Mouse (Mus musculus) cerebellum, adult 18-20 months (tissue): ENCODE data around the gene Galnt17.

Experiments
- DNase-seq, 2 experiments: peaks; one replicate each; pipeline ENCODE4 v3.0.0; 2021

Galnt17 gene

GRCm38 (mm10) chr5:131119896-131120295 lies 188.4 kb downstream of the Galnt17 start:
- DNase-seq, result peak; percentile 24 to 41

- DNase-seq, result peak; percentile 14 to 25
Observed at GRCm38 (mm10) chr5:131117391-131118040, 190.8 kb downstream of the Galnt17 start.

DNA sequence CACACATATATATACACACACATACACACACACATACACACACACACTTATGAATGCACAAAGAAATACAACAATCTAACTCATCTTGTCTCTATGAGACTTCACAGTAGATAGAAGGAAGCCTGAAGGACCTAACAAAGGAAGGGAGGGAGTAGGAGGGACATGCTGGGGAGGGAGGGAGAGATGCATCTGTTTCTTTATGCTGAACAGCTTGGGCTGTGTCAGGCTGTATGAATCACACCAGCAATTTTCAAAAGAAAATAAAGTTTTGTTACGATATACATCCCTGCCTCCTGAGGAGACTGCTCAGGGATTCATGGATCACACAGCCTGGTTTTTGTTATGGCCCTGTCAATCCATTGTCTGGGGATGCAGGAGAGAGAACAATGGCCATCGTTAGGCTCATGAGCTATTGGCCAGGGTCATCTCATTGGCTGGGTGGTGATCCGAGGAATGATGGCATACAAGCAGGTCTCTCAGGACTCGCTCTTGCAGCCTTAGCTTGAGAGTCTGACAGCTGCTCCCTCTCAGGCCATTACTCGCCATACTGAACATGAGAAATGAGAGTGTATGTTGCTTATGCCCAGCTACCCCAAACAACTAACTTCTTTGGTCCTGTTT lies 194.3 kb downstream of the Galnt17 start:
- DNase-seq, result no peak

DNA sequence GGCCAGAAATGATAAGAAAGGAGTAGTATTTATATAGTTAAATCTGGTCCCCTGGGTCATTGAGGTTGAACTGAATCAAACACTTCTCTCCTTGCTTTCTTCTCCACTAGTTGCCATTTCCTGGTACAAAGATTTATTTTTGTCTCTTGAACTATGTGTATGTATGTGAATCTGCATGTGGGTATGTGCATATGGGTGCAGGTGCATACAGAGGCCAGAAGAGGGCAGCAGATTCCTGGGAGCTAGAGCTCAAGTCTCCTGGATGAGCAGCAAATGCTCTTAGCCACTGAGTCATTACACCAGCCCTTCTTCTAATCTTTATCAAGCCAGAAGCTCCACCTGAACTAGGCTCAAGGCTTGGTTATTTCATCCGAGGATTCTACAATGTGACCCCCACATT lies 201.1 kb downstream of the Galnt17 start:
- no peak for DNase-seq

- no peak for DNase-seq
Observed at GRCm38 (mm10) chr5:131096824-131097223, 211.5 kb downstream of the Galnt17 start.

DNA sequence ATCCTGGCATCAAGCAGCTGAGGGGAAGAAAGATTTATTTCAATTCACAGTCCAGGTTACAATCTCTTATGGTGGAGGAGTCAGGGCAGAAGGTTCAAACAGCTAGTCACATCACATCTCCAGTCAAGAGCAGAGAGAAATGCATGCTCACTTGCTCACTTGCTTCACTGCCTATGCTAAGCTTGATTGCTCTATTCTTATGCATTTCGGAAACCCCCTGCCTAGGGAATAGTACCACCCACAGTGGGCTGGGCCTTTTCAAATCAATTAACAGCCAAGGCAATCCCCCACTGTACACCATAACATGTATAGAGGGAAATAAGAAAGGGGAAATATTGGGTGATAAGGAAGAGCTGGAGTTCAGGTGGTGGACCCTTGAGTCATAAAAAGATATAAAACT lies 212.7 kb downstream of the Galnt17 start:
- no peak for DNase-seq

DNA sequence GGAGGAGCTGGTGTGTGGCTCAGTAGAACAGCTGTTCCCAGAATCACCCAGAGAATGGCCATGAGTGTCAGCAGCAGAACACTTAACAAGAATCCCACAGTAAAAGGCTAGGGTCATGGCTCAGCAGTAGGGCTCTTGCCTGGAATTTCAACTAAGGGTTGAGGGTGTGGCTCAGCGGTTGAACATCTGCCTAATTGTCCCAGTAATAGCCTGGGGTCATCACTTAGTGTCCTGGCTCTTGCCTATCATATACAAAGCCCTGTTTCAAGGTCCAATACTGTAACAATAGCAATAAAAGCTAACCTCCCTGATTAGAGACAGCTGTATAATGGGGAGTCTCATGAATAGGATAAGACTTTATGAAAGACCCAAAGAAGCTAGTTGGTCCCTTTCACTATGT lies 213.5 kb downstream of the Galnt17 start:
- no peak for DNase-seq

- no peak for DNase-seq
Observed at GRCm38 (mm10) chr5:131094138-131094537, 214.2 kb downstream of the Galnt17 start.

GRCm38 (mm10) chr5:131089876-131090275 lies 218.4 kb downstream of the Galnt17 start:
- DNase-seq, result no peak

DNA sequence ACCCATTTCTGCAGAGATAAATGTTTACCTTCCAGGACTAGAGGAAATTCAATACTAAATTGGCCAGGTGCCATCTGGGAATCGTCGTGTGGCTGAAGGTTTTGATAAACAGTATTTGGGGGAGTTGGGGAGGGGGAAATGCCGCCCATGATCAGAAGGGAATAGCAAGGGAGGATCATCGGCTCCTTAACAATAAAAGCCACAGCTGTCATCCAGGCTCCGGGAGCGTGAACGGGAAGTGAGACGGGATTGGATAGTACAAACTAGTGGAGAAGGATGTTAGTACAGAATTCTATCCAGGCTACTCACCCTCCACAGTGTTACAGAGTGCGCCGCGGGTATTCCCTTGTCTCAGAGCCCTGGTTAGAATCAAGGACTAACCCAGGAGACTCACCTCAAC lies 219.4 kb downstream of the Galnt17 start:
- no peak for DNase-seq

DNA sequence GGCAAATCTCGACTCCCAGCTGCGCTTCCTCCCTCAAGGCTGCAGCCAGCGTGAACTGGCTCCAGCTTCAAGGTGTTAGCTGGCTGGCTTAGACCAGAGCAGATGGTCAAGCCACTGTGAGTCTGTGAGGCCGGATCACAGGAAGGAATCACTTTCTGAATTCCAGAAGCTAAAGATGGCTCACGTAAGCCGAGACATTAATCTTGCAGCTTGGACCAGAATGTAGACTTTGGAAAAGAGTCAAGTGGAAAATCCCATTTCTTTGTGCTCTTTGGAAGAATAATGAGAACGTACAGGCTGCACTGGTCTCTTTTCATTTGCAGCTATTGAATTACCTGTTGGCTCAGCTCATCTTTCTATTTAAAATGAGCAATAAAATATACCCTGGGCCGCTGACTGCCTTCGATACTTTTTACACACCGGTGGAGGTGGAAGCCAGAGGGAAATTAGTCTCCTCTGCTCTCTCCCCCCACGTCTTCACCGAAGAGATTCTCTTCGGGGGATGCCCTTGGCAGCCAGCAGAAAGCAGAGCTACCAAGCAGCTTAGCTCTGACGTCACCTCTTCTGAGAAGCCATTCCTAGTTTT lies 225.1 kb downstream of the Galnt17 start:
- DNase-seq, result peak; percentile 79 to 87

GRCm38 (mm10) chr5:131077682-131078081 lies 230.6 kb downstream of the Galnt17 start:
- DNase-seq, result no peak

DNA sequence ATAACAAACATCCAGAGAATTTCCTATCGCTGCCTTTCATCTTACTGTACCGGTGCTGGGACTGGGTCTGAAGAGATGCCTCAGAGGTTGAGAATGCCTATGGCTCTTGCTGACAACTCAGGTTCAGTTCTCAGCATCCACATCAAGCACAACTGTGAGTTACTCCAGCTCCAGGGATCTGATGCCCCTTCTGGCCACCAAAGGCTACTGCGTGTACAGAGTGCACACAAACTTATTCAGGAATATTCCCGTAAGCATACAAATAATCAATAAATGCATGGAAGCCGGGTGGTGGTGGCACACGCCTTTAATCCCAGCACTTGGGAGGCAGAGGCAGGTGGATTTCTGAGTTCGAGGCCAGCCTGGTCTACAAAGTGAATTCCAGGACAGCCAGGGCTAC lies 232.5 kb downstream of the Galnt17 start:
- DNase-seq, result no peak

GRCm38 (mm10) chr5:131074295-131074694 lies 234.0 kb downstream of the Galnt17 start:
- DNase-seq, result no peak

DNA sequence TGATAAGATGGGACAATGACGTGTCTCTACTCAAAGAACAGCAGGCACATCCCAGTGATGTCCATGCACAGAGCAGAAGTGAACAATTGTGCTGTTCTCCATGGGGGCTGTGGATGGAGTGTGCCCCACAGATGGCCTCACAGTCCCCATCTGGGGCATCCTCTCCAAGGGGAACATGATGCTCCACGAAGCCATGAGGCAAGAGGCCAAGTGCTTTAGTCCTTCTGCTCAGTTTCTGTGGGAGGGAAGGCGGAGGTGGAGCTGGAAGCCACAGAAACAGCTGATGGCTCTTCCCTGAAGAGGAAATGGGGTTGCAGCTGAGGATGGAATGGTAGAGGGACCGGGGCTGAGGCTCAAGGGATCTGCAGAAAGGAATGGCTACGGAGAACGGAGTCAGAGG lies 243.1 kb downstream of the Galnt17 start:
- DNase-seq, result peak; percentile 82 to 84

DNA sequence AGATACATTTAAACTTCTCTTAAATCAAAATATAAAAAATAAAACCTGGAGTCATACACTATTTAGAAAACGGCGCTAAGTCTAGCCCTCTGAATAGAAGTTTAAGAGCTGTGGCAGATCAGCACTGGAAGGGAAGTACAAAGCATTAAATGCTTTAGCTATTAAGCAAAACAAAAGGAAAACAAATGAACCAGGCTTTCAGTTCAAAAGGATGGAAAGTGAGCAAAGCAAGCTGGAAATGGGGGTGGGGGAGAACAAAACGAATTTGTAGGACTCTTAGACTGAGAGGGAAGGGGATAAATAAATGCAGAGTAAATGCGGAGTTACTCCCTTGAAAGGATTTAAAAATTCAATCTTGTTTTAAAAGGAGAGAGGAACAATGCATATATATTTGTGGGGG lies 259.8 kb downstream of the Galnt17 start:
- no peak for DNase-seq

GRCm38 (mm10) chr5:131043130-131043529 lies 265.2 kb downstream of the Galnt17 start:
- no peak for DNase-seq

DNA sequence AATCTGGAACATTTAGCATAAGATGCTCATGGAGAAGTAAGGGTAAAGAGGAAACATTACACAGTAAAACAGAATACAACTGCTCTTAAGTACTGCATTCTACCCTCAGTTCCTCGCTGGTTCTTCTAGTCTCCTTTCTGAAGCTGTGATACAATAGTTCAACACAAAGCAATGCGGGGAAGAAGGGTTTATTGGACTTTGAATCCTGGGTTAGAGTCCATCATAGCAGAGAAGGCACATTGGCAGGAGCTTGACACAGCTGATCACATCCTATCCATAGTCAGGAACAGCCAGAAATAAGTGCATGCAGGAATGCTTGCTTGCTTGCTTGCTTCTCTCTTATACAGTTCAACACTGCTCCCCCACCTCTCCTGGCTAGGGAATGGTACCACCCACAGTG lies 267.9 kb downstream of the Galnt17 start:
- no peak for DNase-seq

DNA sequence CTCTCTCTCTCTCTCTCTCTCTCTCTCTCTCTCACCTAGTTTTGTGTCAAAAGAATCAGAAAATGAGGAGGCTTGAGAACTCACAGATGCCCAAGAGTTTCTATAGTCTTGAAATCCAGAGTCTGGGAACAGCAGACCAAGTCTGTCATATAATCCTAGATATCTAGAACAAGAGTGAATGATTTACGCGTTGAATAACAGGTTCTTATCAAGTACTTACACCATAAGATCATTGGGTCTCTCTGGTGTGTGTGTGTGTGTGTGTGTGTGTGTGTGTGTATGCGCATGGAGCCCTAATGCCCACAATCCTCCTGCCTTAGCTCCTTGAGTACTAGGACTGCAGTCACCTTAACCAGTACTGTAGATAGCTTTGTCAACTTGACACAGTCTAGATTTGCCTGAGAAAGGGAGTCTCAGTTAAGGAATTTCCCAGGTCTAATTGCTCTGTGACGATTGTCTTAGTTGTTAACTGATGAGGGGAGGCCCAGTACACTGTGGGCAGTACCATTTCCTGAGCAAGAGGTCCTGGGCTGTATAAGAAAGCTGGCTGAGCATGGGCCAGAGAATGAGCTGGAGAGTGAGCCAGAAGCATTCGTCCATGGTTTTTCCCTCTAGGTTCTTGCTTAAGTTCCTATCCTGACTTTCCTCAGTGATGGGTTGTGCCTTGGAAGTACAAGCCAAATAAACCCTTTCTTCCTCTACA lies 268.5 kb downstream of the Galnt17 start:
- DNase-seq, result no peak

DNA sequence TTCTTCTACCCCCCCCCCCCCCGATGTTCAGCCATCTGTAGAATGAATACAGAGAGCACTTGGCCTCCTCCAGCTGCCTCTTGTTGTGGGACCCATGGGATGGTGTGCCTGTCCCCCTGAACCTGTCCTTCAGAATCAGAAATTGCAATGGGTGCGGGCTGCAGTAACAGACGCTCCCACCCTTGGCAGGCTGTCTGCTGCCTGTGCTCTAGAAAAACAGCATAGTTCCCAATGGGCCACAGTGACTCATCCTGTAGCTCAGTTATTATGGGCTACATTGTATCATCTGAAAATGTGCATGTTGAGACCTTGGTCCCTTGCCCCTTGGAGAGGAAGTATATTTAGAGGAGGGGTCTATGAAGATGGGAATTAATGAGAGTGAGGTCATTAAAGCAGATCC lies 283.8 kb downstream of the Galnt17 start:
- DNase-seq, result no peak

- no peak for DNase-seq
Observed at GRCm38 (mm10) chr5:131022396-131022993, 285.8 kb downstream of the Galnt17 start.

- DNase-seq, result no peak
Observed at GRCm38 (mm10) chr5:131020936-131021335, 287.4 kb downstream of the Galnt17 start.

DNA sequence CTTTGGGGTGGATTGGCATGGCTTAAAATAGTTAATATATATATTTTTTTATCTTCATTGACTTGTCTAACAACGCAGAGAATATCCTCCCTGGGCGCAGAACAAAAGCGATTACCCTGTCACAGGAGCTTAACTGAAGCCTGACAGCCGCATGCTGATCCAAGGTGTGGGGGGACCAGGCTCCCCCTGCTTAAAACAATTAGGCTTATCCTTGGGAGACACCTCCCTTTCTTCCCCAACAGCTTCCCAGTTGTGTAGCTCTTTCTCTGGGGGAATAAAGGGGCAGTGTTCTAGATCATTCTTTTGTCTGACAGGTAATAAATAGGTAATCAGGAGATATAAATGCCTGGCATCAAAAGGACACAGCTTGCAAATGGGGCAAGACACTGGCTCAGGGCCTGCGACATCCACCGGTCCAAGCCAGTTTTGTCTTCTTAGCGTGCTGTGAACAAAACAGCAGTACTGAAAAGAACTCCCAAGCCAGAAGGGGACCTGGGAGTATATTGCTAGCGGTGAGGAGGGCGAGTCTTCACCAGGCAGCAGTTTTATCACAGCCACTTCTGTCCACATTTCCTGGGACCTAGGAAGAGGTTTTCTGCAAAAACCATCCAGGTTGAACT lies 288.8 kb downstream of the Galnt17 start:
- no peak for DNase-seq
